Mouse (Mus musculus) lung, embryonic 14.5 days (tissue): ENCODE results near the gene Col8a2. TPM values are rescaled to one million over a fixed set of nuclear protein-coding genes. Genes with fewer than 3 reads are reported as not detected.
A peak's percentile ranks its signal among the peaks of the same experiment; 100 is the strongest.

Experiments
- ATAC-seq: fragments of 200-750 bp; cut with Nextera tagmentation; 2 replicates; pipeline ENCODE4 v1.8.0; 2017; ENCODE audit warnings: mild to moderate bottlenecking, moderate TSS enrichment, moderate library complexity; ENCODE audit not compliant: insufficient read depth
- DNase-seq: peaks from one replicate; pipeline ENCODE4 v3.0.0-alpha.2; 2015
- H3K27ac ChIP-seq: fragments of 300-500 bp; sonication (generic); 2 replicates; pipeline ENCODE4 v1.5.1; 2014; ENCODE audit warnings: low read depth, mild to moderate bottlenecking, moderate library complexity
- H3K27me3 ChIP-seq: fragments of 300-500 bp; sonication (generic); 2 replicates; pipeline ENCODE4 v1.6.1; 2014; ENCODE audit warnings: low read length, control low read depth; ENCODE audit not compliant: insufficient read depth
- H3K36me3 ChIP-seq: fragments of 300-500 bp; sonication (generic); 2 replicates; pipeline ENCODE4 v1.6.1; 2014; ENCODE audit warnings: control low read depth; ENCODE audit not compliant: insufficient read depth
- H3K4me1 ChIP-seq: fragments of 300-500 bp; sonication (generic); 2 replicates; pipeline ENCODE4 v1.6.1; 2014; ENCODE audit warnings: antibody characterized with exemption, control low read depth; ENCODE audit not compliant: insufficient read depth
- H3K4me2 ChIP-seq: fragments of 300-500 bp; sonication (generic); 2 replicates; pipeline ENCODE4 v1.6.1; 2014; ENCODE audit warnings: mild to moderate bottlenecking
- H3K4me3 ChIP-seq: fragments of 300-500 bp; sonication (generic); 2 replicates; pipeline ENCODE4 v1.5.1; 2014; ENCODE audit warnings: low read depth, low read length
- H3K9ac ChIP-seq: fragments of 300-500 bp; sonication (generic); 2 replicates; pipeline ENCODE4 v1.6.1; 2014
- H3K9me3 ChIP-seq: fragments of 300-500 bp; sonication (generic); 2 replicates; pipeline ENCODE4 v1.6.1; 2016; ENCODE audit warnings: low read depth, low read length, control low read depth
- CTCF ChIP-seq: IDR thresholded peaks from 2 replicates; pipeline ENCODE4 v1.5.1; 2016; ENCODE audit warnings: antibody characterized with exemption, low read depth
- WGBS: fragments of 180-500 bp; shearing (Covaris S2); extraction: QIAGEN DNeasy Blood & Tissue Kit; methylation state at CpG from one replicate; pipeline ENCODE4 v1.1.7; 2014; 5-methylcytosine and 5-hydroxymethylcytosine counted together
- polyA plus RNA-seq: library from polyadenylated mRNA; unstranded; fragments of >200 nt; fragmentation: Nextera tagmentation; extraction: Ambion mirVana; gene quantifications from 2 replicates; pipeline ENCODE4 v1.2.1, GENCODE M21; 2014

Gene Col8a2
- 4.0 and 5.2 TPM in 2 replicates for polyA plus RNA-seq

DNA sequence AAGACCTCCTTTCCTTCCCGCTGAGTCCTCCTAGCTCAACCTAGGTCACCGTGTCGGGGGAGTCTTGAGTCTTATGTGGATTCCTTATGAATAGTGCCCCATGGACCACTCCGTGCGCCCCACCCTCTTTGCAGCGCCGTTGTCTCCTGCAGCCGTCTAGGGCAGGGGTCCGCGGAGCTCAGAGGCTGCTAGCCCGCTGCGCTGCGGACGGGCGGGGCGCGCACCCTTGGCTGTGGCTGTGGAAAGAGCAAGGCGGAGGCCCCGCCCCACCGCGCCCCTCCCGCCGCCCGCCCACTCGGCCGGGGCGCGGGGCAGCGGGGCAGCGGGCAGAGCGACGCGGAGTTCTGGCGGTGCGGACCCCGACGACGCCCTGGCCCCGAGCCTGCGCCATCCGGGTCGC is at the start of gene Col8a2:
Gene Col8a2, plus strand, starts transcription at position 302 of the 400 bp plus-strand sequence.
- 2% methylated on average over 36 of the region's 42 CpGs for WGBS

DNA sequence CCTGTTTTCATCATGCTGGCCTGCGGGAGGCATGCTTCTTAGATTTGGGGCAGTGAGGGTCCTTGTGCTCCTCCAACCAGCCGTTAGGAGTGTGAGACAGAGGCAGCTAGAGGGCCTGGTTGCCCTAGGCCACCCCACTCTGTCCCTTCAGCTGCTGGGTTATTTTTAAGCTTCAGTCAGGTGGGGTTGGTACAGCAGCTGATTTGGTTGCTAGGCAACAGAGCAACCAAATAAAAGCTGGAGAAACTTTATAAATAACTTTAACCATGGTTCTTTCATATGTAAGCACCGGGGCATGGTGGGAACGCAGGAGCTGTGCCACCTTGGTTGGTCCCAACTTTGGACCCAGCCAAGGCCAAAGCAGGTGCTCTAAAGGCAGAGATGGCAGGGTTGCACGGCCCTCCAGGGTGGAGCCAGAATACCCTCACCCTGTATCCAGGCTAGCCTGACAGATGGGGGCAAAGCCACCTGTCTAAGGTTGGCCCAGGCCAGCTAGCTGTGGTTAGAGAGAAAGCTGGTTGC is 48.8 kb upstream of the Col8a2 start:
- WGBS, result 67% methylated on average over 5 of the region's 5 CpGs
- Histone ChIP-seq H3K9me3 (no peaks in the 10 kb centered on the region), H3K36me3 (peaks cover 97% of the 10 kb centered on the region), H3K4me2 (no peak overlapping the region), H3K27me3 (no peaks in the 10 kb centered on the region), H3K4me3 (no peak overlapping the region), H3K9ac (no peak overlapping the region), H3K4me1 (no peaks in the 10 kb centered on the region), H3K27ac (peak overlapping the region; percentile 6; the same call in 1 of the 2 replicates)
- ATAC-seq, result peak; percentile 13; the same call in 1 of the 2 replicates
- TF ChIP-seq CTCF, result no peak
- DNase-seq, result no peak

More for the DNA sequence above, at the start of gene Col8a2:
- no peak for TF ChIP-seq CTCF
- Histone ChIP-seq H3K27me3 (peaks cover 38% of the 10 kb centered on the region), H3K9me3 (no peaks in the 10 kb centered on the region), H3K4me2 (peak within 1 kb of the TSS; percentile 73), H3K9ac (peak within 1 kb of the TSS; percentile 51), H3K4me1 (peaks cover 4% of the 10 kb centered on the region), H3K4me3 (peak within 1 kb of the TSS; percentile 44), H3K27ac (no peak within 1 kb of the TSS), H3K36me3 (no peaks in the 10 kb centered on the region)
- DNase-seq, result peak; percentile 59
- ATAC-seq, result peak; percentile 62

DNA sequence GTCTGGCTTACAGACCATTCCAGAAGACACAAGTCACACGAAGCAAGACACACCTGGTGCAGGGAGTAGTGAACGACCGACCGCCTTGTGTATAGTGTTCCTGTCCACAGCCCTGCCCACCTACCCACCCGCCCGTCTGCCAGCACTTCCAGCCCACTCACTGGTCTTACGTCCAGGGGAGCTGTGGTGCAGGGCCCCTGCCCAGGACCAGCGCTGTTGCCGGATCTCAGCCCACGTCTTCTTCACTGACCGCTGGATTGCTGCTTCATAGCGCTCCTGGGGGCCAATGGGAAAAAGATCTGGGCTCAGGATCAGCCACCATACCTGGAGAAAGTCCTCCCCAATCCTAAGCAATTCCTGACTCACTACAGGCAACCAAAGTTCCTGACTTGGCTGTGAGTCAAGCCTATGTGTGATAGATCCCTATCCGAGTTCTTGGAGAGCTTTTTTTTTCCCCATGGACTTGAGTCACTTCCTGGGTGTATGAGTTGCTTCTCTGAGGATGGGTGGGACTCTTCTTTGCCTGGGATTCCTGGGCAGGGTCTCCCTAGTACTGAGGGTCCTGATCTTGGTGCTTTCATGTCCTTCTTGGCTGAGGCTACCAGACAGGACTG is 46.6 kb upstream of the Col8a2 start:
- no peak for ATAC-seq
- WGBS, result 83% methylated on average over 13 of the region's 13 CpGs
- Histone ChIP-seq H3K27ac (no peak overlapping the region), H3K36me3 (peaks cover 83% of the 10 kb centered on the region), H3K9ac (no peak overlapping the region), H3K4me3 (no peak overlapping the region), H3K4me2 (no peak overlapping the region), H3K4me1 (no peaks in the 10 kb centered on the region), H3K27me3 (no peaks in the 10 kb centered on the region), H3K9me3 (no peaks in the 10 kb centered on the region)
- no peak for TF ChIP-seq CTCF
- no peak for DNase-seq

DNA sequence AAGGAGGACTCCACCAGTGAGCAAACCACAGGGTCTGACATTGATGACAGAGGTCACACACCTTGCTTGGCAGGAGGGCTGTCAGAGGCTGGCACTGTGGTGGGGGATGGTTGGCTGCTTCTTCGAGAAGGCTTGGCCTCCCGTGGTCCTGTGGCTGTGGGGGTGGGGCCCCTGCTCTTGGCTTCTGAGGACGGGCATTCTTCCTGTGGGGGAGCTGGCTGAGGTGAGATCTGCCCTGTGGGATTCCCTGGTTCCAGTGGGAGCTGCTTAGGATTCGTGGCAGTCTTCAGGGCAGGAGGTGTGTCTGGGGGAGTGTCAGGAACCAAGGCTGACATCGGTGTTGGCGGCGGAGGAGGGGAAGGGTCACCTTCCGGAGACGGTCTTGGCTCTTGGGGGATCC is 44.6 kb upstream of the Col8a2 start:
- H3K4me3 ChIP-seq, result no peak overlapping the region
- 41% methylated on average over 9 of the region's 9 CpGs for WGBS
- ATAC-seq, result no peak
- TF ChIP-seq CTCF, result no peak
- H3K4me2 ChIP-seq, result no peak overlapping the region
- H3K9me3 ChIP-seq, result no peaks in the 10 kb centered on the region
- no peaks in the 10 kb centered on the region for H3K4me1 ChIP-seq
- H3K36me3 ChIP-seq, result peaks cover 74% of the 10 kb centered on the region
- no peak overlapping the region for H3K27ac ChIP-seq
- no peaks in the 10 kb centered on the region for H3K27me3 ChIP-seq
- no peak for DNase-seq
- H3K9ac ChIP-seq, result no peak overlapping the region

DNA sequence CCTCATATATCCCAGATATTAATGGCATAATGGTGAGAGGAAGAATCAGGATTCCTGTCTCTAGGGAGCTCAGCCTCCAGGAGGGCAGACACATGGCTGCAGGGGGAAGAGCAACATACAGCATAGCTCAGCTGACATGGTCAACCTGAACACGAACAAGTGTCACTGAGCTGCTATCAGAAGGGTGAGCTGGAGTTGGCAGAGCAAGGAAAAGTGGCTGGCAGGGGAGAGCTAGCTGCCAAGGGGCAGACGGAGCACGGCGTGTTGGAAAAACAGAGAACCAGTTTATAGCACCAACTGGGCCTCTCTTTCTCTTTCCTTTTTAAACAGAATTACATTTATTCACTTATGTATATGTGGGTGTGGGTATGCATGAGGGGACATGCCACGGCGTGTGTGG is 44.1 kb upstream of the Col8a2 start:
- no peak for TF ChIP-seq CTCF
- WGBS, result 86% methylated on average over 6 of the region's 6 CpGs
- H3K36me3 ChIP-seq, result peaks cover 71% of the 10 kb centered on the region

DNA sequence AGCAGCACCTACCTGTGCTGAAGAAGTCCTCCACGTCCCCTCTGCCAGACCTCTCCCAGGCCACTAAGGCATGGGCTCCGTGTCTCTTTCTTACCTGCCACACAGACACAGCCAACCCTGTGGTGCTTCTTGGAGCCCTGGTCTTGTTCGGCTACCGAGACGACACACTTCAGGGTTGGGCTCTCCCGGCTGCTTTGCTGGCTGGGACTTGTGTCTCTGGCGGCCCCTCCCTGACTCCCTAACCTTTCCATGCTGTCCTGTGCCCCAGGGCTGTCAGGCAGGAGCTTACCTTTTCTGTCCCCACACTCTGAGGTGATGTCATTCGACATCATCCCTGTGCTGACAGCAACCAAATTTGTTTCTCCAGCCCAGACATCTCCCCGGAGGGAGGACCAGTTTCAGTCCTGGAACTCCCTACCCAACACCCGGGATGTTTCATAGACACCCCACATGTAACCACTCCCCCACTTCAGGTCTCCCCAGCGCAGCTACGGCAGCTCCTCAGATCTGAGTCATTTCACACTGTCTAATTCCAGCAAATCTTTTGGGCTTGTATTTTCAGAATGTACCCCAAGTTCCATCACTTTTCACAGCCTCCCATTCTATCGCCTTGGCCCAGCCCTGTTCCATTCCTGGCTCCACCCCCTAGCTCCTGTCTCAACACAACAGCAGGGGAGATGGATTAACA is 40.2 kb upstream of the Col8a2 start:
- H3K36me3 ChIP-seq, result peaks cover 42% of the 10 kb centered on the region
- TF ChIP-seq CTCF, result no peak
- no peaks in the 10 kb centered on the region for H3K27me3 ChIP-seq
- no peaks in the 10 kb centered on the region for H3K9me3 ChIP-seq
- ATAC-seq (no peak), DNase-seq (no peak)
- peaks cover 5% of the 10 kb centered on the region; the same call in 1 of the 2 replicates for H3K4me1 ChIP-seq
- no peak overlapping the region for H3K27ac ChIP-seq
- no peak overlapping the region for H3K4me3 ChIP-seq
- no peak overlapping the region for H3K9ac ChIP-seq
- WGBS, result 72% methylated on average over 13 of the region's 13 CpGs
- no peak overlapping the region for H3K4me2 ChIP-seq

More for the DNA sequence above, 44.1 kb upstream of the Col8a2 start:
- Histone ChIP-seq H3K27me3 (no peaks in the 10 kb centered on the region), H3K4me3 (no peak overlapping the region), H3K9ac (no peak overlapping the region), H3K9me3 (no peaks in the 10 kb centered on the region), H3K27ac (no peak overlapping the region), H3K4me2 (no peak overlapping the region), H3K4me1 (no peaks in the 10 kb centered on the region)
- ATAC-seq (no peak), DNase-seq (no peak)

- no peak overlapping the region for H3K27ac ChIP-seq
- H3K4me3 ChIP-seq, result no peak overlapping the region
- no peak for DNase-seq
- no peak overlapping the region for H3K4me2 ChIP-seq
- no peak for TF ChIP-seq CTCF
- H3K9ac ChIP-seq, result no peak overlapping the region
- H3K4me1 ChIP-seq, result peaks cover 9% of the 10 kb centered on the region
- WGBS, result 34% methylated on average over 11 of the region's 11 CpGs
- H3K36me3 ChIP-seq, result peaks cover 30% of the 10 kb centered on the region
- H3K27me3 ChIP-seq, result no peaks in the 10 kb centered on the region
- ATAC-seq, result no peak
- H3K9me3 ChIP-seq, result no peaks in the 10 kb centered on the region
Observed at GRCm38 (mm10) chr4:126248261-126248868, 38.2 kb upstream of the Col8a2 start.
